Mouse (Mus musculus): ENCODE results near the gene Tcaf2. TPM values are rescaled to one million over a fixed set of nuclear protein-coding genes. Genes with fewer than 3 reads are reported as not detected.

Gene Tcaf2
- total RNA-seq, 2 experiments from 2014 or later = 0.42 to 0.44 TPM

DNA sequence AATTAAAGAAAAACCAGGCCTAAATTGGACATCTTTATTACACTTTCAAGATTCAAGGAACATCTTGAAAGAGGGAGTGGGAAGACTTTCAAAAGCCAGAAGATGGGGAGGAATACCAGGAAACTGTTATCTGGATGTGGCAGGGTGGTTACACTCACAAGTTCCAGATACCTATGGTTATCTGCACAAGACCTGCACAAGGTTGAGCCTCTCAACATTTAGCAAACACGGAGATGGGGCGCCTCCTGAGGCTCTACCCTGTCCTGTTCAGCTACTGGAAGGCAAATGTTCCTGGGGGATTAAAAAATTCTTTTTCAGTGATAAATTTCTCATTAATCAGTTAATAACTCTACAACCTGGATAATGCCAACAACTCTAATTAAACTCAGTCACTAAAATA is 67.6 kb downstream of the Tcaf2 start:
- DNase-seq (ENCODE audit: extremely low spot score in 1 of 2, low spot score in 1 of 2) = no peak

Other genes with a start within 250 kb of the Tcaf2 start
- not detected for gene Tas2r143, start 245.0 kb downstream of the Tcaf2 start, total RNA-seq (2021)
- gene Tas2r135, start 239.8 kb downstream of the Tcaf2 start, total RNA-seq (2021) = not detected
- not detected for gene Tas2r126, start 210.7 kb downstream of the Tcaf2 start, total RNA-seq (2021)
- not detected for gene Olfr458, start 180.1 kb downstream of the Tcaf2 start, total RNA-seq (2021)
- gene Olfr457, start 168.9 kb downstream of the Tcaf2 start, total RNA-seq (2021) = not detected
- gene Olfr456, start 158.0 kb downstream of the Tcaf2 start, total RNA-seq (2021) = not detected
- not detected for gene Olfr455, start 97.7 kb downstream of the Tcaf2 start, total RNA-seq (2021)
- gene Tcaf3, start 47.6 kb downstream of the Tcaf2 start, total RNA-seq (2021) = not detected
- gene Tcaf1, start 64.8 kb upstream of the Tcaf2 start, total RNA-seq (2021) = 100 to 1,000 TPM; 207 to 217 TPM
- not detected for gene Olfr453, start 94.1 kb upstream of the Tcaf2 start, total RNA-seq (2021)
- not detected for gene Olfr38, start 111.2 kb upstream of the Tcaf2 start, total RNA-seq (2021)
- gene Olfr452, start 139.8 kb upstream of the Tcaf2 start, total RNA-seq (2021) = not detected
- gene Olfr450, start 166.7 kb upstream of the Tcaf2 start, total RNA-seq (2021) = not detected
- not detected for gene Olfr449, start 189.1 kb upstream of the Tcaf2 start, total RNA-seq (2021)
- gene Olfr448, start 245.2 kb upstream of the Tcaf2 start, total RNA-seq (2021) = not detected